Mouse (Mus musculus): ENCODE results near the gene Mavs. TPM values are rescaled to one million over a fixed set of nuclear protein-coding genes. Genes with fewer than 3 reads are reported as not detected.

The Mavs gene
- polyA plus RNA-seq, 1 experiment from 2014 or later, result 30.2 TPM

GRCm38 (mm10) chr2:131203816-131204409 is 29.9 kb upstream of the Mavs start:
- 75% methylated on average over 6 of the region's 6 CpGs for WGBS
- H3K27ac ChIP-seq, result peak overlapping the region; percentile 67
- no peak overlapping the region for H3K4me2 ChIP-seq
- ATAC-seq (replicated peaks; ENCODE audit: low FRiP score), result no peak
- H3K27me3 ChIP-seq, result no peaks in the 10 kb centered on the region
- H3K9me3 ChIP-seq (replicated peaks), result no peaks in the 10 kb centered on the region
- peaks cover 18% of the 10 kb centered on the region for H3K4me1 ChIP-seq
- H3K36me3 ChIP-seq, result peaks cover 17% of the 10 kb centered on the region; the same call in 1 of the 2 replicates
- H3K9ac ChIP-seq, result no peak overlapping the region
- no peak overlapping the region for H3K4me3 ChIP-seq (replicated peaks)

- H3K9ac ChIP-seq, result no peak overlapping the region
- H3K4me1 ChIP-seq, result peaks cover 23% of the 10 kb centered on the region
- H3K4me2 ChIP-seq, result peak overlapping the region; percentile 21; the same call in 1 of the 2 replicates
- H3K27ac ChIP-seq, result peak overlapping the region; percentile 92
- WGBS, result 38% methylated on average over 7 of the region's 7 CpGs
- H3K4me3 ChIP-seq (replicated peaks), result no peak overlapping the region
- H3K27me3 ChIP-seq, result no peaks in the 10 kb centered on the region
- no peaks in the 10 kb centered on the region for H3K9me3 ChIP-seq (replicated peaks)
- peak; percentile 78 for ATAC-seq (replicated peaks; ENCODE audit: low FRiP score)
- peaks cover 11% of the 10 kb centered on the region; the same call in 1 of the 2 replicates for H3K36me3 ChIP-seq
These were observed 29.4 kb upstream of the Mavs start for GRCm38 (mm10) chr2:131204410-131204981.

DNA sequence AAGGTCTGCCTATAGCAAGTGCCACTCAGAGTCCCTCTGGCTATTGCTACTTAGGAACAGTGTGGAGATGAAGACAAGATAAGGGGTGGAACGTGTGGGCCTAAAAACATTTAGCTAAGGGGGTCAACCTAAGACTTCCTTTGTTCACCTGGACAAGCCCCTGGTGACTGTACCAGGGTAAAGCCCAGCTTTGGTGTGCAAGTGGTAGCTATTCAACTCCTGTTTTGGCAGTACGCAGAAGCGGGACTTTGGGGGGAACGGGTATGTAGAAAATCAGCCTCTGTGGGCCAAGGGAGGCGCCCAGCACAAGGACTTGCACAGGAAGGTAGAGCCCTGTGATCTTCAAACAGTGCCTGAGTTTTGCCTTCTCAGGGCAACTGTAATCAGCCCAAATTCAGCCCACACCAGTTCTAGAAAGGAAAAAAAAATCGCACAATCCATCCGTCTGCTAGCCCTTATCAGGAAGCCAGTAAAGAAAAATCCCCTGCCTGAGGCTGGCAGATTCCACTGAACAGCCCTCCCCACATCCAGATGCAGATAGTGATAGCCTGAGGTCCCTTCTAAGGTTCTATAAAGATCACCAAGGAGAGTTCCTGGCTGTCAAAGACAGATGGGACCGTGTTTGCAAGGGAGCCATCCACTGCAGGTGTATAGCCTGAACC is 28.2 kb upstream of the Mavs start:
- Histone ChIP-seq H3K9me3 (replicated peaks) (no peaks in the 10 kb centered on the region), H3K4me2 (no peak overlapping the region), H3K36me3 (peaks cover 1% of the 10 kb centered on the region; the same call in 1 of the 2 replicates), H3K4me3 (replicated peaks) (no peak overlapping the region), H3K27me3 (no peaks in the 10 kb centered on the region), H3K9ac (no peak overlapping the region), H3K4me1 (peaks cover 26% of the 10 kb centered on the region), H3K27ac (no peak overlapping the region)
- 86% methylated on average over 8 of the region's 8 CpGs for WGBS
- no peak for ATAC-seq (replicated peaks; ENCODE audit: low FRiP score)

GRCm38 (mm10) chr2:131206778-131207177 is 27.1 kb upstream of the Mavs start, which contains the start of gene Ap5s1:
Gene Ap5s1 (plus strand): TSS chr2:131207078.
- Histone ChIP-seq H3K4me2 (no peak within 1 kb of the TSS), H3K27ac (no peak within 1 kb of the TSS), H3K9ac (no peak within 1 kb of the TSS), H3K27me3 (no peaks in the 10 kb centered on the region), H3K4me1 (peaks cover 34% of the 10 kb centered on the region), H3K36me3 (no peaks in the 10 kb centered on the region), H3K9me3 (replicated peaks) (no peaks in the 10 kb centered on the region), H3K4me3 (replicated peaks) (no peak within 1 kb of the TSS)
- no peak for ATAC-seq (replicated peaks; ENCODE audit: low FRiP score)
- 62% methylated on average over 4 of the region's 4 CpGs for WGBS

DNA sequence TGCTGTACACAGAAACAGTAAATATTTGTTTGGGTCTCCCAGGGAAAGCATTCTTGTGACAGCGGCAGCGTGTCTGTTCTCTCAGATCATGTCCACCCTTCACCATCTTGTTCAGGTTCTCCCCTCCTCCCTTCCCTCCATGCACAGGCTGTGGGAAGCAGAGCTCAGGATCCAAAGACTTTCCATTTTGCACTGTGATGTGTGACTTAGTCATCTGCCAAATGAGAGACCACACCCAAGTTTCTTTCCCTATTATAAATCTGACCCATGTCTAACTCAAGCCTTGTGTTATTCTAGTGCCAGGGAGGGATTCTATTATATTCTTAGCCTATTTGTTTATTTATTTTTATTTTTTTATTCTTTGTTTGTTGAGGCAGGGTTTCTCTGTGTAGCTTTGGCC is 25.5 kb upstream of the Mavs start:
- H3K4me2 ChIP-seq, result no peak overlapping the region
- no peak for ATAC-seq (replicated peaks; ENCODE audit: low FRiP score)
- H3K27me3 ChIP-seq, result no peaks in the 10 kb centered on the region
- no peak overlapping the region for H3K9ac ChIP-seq
- H3K9me3 ChIP-seq (replicated peaks), result no peaks in the 10 kb centered on the region
- H3K27ac ChIP-seq, result no peak overlapping the region
- 98% methylated on average over 2 of the region's 2 CpGs for WGBS
- peaks cover 35% of the 10 kb centered on the region for H3K4me1 ChIP-seq
- H3K4me3 ChIP-seq (replicated peaks), result no peak overlapping the region
- H3K36me3 ChIP-seq, result peaks cover 11% of the 10 kb centered on the region

GRCm38 (mm10) chr2:131209125-131209795 is 24.6 kb upstream of the Mavs start:
- H3K4me3 ChIP-seq (replicated peaks), result peak overlapping the region; percentile 57; the same call in 1 of the 2 replicates
- 77% methylated on average over 4 of the region's 4 CpGs for WGBS

DNA sequence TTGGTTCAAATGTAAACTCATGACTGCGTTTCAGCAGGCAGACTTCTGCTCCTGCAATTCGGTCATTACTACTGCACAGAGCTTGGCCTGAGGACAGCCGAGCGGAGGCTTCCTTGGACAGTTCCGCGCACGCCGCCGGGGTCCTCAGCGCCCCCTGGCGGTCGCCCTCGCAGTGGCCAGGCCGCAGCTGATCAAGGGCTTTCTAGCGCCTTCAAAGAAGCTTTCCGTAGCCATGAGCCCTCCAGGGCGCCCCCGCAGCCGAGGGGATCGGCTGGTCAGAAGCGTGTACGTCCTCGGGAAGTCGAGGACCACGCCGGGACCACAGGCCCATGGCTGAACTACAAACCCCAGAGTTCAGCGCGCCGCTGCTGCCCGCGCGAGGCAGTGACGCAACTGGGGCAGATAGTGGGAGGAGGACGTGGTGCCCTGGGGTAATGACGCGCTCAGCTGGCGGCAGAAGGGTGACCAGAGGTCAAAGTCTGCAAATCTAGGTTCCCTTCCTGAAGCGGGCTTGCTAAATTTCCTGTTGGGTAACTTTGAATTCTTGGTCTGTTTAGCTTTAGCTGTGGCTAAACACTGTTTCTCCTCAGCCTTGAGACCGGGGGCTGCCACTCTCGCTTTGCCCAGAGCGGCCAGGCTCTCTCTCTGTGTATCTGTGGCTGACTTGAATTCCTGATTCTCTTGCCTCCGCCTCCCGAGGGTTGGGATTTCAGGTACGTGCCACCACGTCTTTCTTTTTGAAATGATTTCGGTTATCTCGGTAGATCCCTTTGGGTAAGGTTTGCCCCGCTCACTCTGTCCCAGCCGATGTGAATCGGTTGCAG is 23.7 kb upstream of the Mavs start:
- Histone ChIP-seq H3K36me3 (peaks cover 19% of the 10 kb centered on the region), H3K4me1 (peaks cover 21% of the 10 kb centered on the region), H3K4me3 (replicated peaks) (peak overlapping the region; percentile 57), H3K4me2 (peak overlapping the region; percentile 54), H3K27me3 (no peaks in the 10 kb centered on the region), H3K9ac (peak overlapping the region; percentile 41), H3K27ac (peak overlapping the region; percentile 90), H3K9me3 (replicated peaks) (no peaks in the 10 kb centered on the region)
- ATAC-seq (replicated peaks; ENCODE audit: low FRiP score), result peak; percentile 97
- 1% methylated on average over 50 of the region's 50 CpGs for WGBS

More at GRCm38 (mm10) chr2:131209125-131209795, 24.6 kb upstream of the Mavs start:
- Histone ChIP-seq H3K9me3 (replicated peaks) (no peaks in the 10 kb centered on the region), H3K9ac (peak overlapping the region; percentile 41; the same call in 1 of the 2 replicates), H3K4me2 (peak overlapping the region; percentile 54), H3K36me3 (peaks cover 14% of the 10 kb centered on the region), H3K27ac (peak overlapping the region; percentile 90), H3K4me1 (peaks cover 30% of the 10 kb centered on the region), H3K27me3 (no peaks in the 10 kb centered on the region)
- ATAC-seq (replicated peaks; ENCODE audit: low FRiP score), result peak; percentile 7

- no peaks in the 10 kb centered on the region for H3K9me3 ChIP-seq (replicated peaks)
- H3K4me1 ChIP-seq, result peaks cover 16% of the 10 kb centered on the region
- H3K27me3 ChIP-seq, result no peaks in the 10 kb centered on the region
- peak overlapping the region; percentile 41 for H3K9ac ChIP-seq
- no peak for ATAC-seq (replicated peaks; ENCODE audit: low FRiP score)
- H3K4me3 ChIP-seq (replicated peaks), result peak overlapping the region; percentile 57
- peaks cover 19% of the 10 kb centered on the region for H3K36me3 ChIP-seq
- 64% methylated on average over 9 of the region's 9 CpGs for whole genome bisulfite sequencing
- peak overlapping the region; percentile 90 for H3K27ac ChIP-seq
- peak overlapping the region; percentile 54 for H3K4me2 ChIP-seq
These were observed 22.7 kb upstream of the Mavs start for GRCm38 (mm10) chr2:131211026-131211615.

DNA sequence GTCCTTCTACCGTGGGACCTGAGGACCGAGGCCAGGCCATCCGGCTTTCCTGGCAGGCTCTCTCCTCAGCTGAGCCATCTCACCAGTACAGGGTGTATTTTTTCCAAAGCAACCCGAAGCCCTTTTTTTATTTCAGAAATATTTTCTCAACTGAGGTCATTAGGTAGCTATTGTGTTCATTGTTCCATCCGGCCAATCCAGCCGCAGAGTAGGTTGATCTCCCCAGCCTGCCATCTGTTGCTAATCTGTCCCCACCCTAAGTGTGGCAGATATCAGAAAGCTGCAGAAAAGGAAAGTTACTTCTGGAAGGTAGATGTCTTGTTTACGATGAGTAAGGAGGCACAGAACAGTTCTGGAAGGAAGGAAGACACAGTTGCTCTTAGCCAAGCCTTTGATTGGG is 20.1 kb upstream of the Mavs start:
- Histone ChIP-seq H3K4me1 (peaks cover 20% of the 10 kb centered on the region), H3K27me3 (no peaks in the 10 kb centered on the region), H3K27ac (no peak overlapping the region), H3K9me3 (replicated peaks) (no peaks in the 10 kb centered on the region), H3K4me2 (no peak overlapping the region), H3K36me3 (peaks cover 19% of the 10 kb centered on the region), H3K4me3 (replicated peaks) (no peak overlapping the region), H3K9ac (no peak overlapping the region)
- 86% methylated on average over 7 of the region's 7 CpGs for WGBS
- no peak for ATAC-seq (replicated peaks; ENCODE audit: low FRiP score)

DNA sequence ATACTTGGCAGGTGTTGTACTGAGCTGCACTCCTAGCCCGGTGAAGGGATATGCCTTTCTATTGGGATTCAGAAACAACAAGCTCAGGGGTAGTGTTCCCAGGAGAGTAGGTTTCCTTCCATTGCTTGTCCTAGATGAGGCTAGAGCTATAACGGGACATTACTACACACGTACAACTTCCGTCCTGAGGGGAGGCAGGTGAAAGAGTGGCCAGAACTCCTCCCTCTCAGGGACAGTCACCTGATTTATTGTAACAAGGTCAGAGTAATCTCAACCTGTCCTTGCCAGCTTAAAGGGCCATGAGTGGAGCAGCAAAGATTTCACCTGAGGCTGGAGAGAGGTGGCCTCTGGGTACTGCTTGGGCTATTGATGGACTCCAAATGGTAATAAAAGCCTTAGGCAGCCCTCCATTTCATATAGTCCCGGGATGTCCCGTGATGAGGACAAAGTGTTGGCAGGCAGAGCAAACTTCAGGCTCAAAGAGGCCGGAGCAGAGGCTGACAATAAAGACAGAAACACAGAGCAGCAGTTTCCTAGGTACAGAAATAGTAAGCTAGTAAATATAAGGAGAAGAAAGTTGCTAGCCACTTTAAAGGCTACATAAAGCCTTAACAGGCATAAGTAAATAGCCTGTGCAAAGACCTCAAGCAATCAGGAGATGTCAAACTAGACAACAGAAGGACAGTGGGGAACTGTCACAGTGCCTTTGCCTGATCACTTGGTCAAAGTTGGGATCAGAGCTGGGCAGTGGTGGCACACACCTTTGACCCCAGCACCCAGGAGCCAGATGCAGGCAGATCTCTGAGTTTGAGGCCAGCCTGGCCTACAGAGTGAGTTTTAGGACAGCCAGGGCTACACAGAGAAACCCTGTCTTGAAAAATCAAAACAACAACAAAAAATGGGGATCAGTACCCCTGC is 17.7 kb upstream of the Mavs start:
- H3K9ac ChIP-seq, result no peak overlapping the region
- H3K36me3 ChIP-seq, result peaks cover 19% of the 10 kb centered on the region
- ATAC-seq (replicated peaks; ENCODE audit: low FRiP score), result no peak
- no peak overlapping the region for H3K27ac ChIP-seq
- no peak overlapping the region for H3K4me3 ChIP-seq (replicated peaks)
- no peaks in the 10 kb centered on the region for H3K27me3 ChIP-seq
- H3K4me2 ChIP-seq, result no peak overlapping the region
- WGBS, result 78% methylated on average over 7 of the region's 7 CpGs
- peaks cover 7% of the 10 kb centered on the region for H3K4me1 ChIP-seq
- H3K9me3 ChIP-seq (replicated peaks), result no peaks in the 10 kb centered on the region

All from kidney, embryonic 15.5 days (tissue).